Mouse (Mus musculus) retina, postnatal 1 day (tissue): ENCODE data around the gene Pacsin1.

Experiments
- DNase-seq: peaks from one replicate; pipeline ENCODE4 v3.0.0-alpha.2; 2012

The Pacsin1 gene

DNA sequence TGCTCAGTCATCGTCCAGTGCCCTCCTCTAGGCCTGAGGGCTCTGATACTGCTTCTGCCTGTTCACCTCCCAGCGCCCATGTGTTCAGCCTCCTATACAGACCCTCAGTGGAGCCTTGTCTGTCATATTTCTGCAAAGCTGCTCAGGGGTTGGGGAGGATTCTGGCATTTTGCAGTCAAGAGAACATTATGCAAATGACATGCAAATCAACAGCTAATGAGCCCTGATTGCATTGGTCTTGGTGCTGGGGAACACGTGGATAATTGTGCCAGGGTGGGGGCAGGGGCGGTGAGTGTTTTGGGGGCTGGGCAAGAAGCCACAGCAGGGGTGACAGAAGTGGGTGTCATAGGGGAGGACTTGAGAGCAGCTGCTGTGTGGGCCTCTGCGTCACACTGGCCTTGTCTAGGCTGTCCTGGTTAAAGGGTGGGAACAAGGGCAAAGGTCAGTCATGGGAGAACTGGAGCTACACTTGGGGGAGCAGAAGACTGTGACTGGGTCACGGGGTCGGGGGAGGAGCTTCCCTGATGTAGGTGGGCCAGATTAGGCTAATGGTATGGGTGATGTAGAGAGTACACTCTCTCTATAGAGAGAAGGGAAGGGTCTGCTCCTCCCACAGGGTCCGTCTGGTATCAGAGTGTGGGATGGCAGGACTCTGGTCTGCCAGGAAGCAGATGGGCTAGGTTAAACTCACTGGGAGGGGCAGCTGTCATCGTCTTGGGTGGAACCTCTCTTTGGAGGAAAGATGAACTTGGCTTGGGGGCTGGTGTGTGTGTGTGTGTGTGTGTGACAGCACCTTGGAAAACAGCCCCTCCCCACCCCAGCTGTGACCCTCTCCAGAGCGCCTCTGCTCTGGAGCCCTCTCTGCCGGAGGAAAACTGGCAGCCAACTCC lies 23.9 kb downstream of the Pacsin1 start:
- DNase-seq, result peak; percentile 84

DNA sequence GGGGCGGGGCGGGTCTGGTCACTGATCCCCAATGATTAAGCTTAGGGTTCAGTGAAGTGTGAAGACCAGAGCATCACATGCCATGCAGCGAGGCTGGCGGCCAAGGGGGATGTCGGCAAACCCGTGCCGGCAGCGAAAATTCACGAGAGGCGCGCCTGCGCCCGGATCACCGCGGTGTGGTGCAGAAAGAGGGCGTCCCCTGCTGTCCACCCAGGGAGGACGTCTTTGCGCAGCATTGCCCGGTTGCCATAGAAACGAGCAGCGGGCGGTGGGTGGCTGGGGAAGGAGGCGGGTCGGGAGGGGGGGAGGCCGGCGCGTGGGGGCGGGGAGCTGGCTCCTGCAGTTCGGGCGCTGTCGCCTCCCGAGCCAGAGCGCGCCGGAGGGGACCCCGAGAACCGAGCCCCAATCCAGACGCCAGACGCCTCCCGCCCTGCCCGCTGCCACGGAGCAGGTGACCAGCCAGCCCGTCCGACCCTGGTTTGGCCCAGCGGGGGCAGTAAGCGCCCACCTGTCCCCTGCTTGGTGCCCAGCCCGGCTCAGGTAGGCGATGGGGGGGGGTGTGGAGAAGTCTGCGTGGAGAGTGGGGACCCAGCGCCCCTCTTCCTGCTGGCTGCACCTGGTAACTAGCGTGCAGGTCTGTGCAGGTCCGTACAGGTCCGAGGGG lies 29.7 kb downstream of the Pacsin1 start:
- peak; percentile 93 for DNase-seq

DNA sequence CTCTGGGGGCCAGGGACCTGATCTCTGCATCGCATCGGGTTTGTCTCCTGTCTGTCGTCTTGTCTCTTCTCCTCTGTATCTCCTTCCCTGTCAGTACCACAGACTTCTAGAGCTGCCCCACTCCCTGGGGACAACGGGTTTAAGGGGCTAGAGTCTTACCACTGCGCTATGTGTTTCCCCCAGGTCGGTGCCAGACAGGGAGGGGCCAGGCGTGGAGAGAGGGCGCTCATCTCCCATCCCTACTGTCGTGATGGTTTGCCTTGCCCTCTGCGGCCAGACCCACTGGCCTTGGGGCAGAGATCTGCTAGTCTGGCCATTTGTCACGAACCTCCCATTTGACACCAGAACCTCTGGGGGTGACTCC lies 30.2 kb downstream of the Pacsin1 start:
- peak; percentile 53 for DNase-seq

DNA sequence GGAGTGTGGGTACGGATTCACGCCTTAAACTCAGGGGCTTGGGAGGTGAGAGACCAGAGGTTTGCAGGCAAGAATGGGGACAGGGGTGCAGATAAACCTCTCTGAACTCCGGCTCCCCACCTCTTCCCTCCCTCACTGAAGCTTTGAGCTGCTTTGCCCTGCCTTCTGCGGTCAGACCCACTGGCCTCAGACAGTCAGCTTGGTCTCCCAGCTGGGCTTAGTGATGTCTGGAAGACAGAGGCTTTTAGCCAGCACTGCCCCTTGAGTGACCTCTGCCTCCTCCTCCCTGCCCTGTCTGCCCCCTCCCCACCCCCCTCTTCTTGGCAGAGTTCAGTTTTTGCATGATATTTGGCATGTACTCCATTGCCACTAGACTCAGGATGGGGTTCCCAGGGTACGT lies 31.1 kb downstream of the Pacsin1 start:
- DNase-seq, result peak; percentile 60

DNA sequence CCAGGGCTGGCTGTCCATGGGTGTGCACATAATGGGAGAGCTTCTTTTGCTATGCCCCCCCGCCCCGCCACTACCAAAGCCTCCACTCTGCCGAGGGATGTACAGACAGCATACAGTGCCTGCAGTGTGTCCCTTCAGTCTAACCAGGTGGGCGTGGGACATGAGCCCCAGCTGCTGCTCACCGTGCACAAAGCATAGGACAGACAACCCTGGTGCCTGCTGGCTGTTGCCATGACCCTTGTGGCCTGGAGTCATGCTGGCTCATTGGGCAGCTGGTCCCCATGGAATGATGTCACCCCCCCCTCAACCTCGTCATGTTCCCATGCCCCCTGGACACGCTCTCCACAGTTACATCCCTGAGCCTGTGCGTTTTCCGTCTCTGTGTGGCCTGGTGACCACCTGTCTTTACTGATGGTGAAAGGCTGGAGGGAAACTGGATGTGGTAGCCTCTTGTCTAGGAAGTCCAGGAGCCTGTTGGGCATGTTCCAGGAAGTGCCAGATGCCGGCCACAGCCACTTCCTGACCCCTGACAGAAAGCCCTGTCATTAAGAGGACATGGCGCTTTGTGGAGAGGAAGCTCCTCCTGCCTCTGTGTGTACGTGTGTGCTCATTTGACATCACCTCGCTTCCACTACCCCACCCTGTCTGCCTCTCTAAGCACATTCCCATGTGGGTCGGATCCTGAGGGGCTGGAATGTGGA lies 35.8 kb downstream of the Pacsin1 start:
- peak; percentile 69 for DNase-seq

DNA sequence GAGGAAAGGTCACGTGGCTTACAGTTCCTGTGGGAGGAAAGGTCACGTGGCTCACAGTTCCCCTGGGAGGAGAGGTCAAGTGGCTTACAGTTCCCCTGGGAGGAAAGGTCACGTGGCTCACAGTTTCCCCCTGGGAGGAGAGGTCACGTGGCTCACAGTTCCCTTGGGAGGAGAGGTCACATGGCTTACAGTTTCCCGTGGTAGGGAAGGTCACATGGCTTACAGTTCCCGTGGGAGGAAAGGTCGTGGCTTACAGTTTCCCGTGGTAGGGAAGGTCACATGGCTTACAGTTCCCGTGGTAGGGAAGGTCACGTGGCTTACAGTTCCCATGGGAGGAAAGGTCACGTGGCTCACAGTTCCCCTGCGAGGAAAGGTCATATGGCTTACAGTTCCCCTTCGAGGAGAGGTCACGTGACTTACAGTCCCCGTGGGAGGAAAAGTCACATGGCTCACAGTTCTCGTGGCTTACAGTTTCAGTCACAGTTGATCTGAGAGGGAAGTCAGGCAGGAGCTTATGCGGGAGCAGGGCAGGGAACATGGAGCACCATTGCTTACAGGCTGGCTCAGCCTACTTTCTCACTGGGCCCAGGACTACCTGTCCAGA lies 44.4 kb downstream of the Pacsin1 start:
- no peak for DNase-seq

DNA sequence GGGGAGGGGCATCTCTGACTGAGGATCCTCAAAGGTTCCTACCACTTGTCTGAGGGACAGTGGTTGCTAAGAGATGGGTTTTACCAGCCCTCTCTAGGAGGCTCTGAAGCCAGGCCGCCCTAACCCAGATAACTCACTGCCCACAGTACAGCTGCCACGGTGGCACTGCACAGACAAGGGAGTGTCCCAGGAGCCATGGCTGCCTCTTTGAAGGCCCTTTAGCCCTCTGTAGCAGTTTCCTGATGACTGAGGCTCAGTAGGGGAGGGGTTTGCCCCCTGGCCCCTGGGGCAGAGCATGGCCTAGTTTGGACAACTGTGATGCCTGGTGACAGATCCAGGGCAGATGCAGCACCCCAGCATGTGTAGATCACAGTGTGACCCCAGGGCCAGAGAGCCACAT lies 45.5 kb downstream of the Pacsin1 start:
- peak; percentile 93 for DNase-seq

DNA sequence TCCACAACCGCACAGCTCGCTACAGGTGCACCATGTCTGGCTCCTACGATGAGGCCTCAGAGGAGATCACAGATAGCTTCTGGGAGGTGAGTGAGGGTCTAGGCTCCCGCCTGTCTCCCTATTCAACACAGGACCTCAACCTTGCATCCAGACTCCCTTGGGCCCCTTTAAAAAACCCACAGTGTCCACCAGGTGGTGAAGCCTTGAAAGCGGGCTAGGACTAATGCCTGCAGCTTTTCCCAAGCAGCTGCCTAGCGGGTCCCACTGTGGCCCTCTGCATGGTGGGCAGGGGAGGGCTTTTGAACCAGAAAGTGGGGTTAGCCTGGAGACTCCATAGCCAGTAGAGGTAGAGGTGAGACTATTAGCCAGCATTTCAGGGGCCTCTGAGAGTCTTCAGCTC lies 46.5 kb downstream of the Pacsin1 start:
- DNase-seq, result peak; percentile 65

DNA sequence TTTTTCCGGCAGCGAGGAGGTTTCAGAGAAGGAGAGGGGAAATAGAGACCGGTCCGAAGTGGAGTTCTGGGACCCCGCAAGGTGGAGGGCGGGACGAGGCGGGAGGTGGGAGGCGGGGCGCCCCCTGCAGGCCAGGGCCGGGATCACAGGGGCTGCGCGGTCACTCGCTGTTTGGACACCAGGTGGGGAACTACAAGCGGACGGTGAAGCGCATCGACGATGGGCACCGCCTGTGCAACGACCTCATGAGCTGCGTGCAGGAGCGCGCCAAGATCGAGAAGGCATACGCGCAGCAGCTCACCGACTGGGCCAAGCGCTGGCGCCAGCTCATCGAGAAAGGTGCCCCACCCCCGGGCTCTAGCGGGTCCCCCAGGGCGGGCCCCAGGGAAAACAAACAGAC lies 47.2 kb downstream of the Pacsin1 start:
- DNase-seq, result peak; percentile 85

DNA sequence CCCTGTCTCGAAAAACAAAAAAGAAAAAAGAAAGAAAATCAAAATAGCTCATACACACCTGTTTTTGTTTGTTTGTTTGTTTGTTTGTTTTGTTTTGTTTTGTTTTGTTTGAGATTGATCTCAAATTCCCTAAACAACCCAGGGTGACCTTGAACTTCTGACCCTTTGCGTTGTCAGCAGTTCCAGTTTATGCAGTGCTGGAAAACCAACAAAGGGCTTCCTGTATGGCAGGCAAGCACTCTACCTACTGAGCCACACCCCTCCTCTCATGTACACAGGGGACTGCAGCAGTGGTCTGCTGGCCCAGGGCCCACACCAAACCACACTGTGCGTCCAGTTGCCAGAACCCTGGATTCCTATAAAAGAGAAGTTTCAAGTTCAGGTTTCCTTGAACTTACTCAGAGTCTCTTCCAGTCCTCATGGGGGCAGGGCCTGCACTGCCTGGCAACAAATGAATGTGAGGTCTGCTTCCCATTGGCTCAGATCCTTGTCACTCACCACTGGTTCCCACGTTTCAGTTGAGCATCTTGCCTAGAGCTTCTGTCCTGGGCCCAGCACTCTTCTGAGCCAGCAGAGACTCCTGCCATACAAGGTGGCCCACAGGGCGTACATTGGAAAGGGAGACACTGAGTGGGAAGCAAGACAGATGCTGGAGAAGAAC lies 48.8 kb downstream of the Pacsin1 start:
- peak; percentile 80 for DNase-seq

DNA sequence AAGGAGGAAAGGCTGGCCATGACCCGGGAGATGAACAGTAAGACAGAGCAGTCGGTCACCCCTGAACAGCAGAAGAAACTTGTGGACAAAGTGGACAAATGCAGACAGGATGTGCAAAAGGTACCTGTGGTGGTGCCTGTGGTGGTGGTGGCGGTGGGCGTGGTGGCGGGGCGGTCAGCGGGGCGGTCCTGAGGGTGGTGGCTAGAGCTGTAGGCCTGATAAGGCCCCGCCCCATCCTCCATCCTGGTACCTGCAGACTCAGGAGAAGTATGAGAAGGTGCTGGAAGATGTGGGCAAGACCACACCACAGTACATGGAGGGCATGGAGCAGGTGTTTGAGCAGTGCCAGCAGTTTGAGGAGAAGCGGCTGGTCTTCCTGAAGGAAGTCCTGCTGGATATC lies 50.4 kb downstream of the Pacsin1 start:
- DNase-seq, result no peak

DNA sequence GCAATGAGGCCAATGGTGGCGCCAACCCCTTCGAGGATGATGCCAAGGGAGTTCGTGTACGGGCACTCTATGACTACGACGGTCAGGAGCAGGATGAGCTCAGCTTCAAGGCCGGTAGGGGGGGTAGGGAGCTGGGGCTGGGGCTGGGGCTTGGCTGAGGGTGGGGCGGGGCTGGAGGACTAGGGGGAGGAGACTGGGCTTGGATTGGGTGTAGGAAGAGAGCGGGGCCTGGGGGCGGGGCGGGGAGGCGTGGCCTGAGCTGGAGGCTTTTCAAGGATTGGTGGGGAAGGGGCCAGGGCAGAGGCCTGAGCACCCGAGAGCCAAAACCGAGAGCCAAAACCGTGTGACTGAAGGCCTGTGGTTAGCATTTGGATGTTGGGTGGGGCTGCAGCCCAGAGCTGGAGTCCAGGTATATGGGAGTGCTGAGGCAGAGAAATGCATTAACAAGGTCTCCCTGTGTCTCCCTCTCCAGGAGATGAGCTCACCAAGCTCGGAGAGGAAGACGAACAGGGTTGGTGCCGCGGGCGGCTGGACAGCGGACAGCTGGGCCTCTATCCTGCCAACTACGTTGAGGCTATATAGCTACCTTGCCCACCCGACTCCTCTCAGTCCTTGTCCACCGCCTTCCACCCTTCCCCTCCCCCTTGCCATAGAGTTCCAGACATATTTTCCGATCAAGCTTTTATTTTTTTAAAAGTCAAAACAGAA lies 52.8 kb downstream of the Pacsin1 start:
- peak; percentile 95 for DNase-seq

DNA sequence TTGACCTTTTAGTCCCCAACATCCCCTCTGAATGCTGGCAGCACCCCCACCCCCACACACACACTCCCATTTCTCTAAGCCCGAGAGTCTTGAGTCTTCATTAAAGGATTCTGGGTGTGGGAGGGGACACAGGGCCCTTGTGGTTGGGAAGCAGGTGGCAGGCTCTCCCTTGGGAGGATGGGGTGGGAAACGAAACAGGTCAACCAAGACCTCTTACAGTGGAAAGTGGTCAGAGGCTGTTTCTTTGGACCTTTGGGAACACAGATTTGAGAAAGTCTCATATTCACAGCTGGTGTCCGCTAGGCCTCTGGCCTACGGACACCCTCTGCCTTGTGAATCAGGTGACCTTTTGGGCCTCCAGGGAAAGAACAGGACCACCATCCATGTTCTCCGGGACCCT lies 54.3 kb downstream of the Pacsin1 start:
- no peak for DNase-seq

DNA sequence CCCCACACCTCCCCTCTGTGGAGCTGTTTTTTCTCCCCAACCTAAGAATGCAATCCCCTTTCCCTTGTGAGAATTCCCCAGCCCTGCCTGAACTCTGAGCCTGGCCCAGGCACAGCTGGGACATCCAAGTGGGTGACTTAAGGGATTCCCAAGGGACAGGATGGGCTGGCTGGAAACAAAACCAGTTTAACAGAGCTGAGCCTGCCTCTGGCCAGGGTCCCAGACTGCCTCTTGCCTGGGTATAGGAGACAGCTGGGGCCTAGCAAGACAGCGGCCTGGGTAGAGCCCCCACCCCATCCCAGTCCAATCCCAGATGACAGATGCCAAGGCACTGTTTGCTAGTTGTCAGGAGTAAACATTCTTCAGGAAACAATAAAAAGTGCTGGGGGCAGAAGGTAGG lies 57.5 kb downstream of the Pacsin1 start:
- no peak for DNase-seq

DNA sequence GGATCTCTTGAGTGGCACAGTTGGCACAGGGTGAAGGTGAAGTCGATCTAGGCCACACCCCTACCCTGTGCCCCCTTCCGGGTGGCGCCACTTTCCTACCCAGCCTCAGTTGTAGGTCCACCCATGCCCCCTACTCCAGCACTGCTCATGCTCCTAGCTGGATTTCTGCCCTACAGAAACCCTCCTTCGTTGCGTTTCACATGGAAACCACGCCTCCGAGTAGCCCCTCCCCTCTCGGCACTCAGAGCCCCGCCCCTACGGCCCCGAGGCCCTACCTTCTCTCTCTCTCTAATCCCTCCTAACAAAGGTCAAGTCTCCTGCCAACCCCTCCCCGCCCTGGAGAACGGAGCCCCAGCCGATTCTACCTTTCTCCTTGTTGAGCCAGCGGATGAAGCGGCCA lies 61.5 kb downstream of the Pacsin1 start:
- peak; percentile 75 for DNase-seq

DNA sequence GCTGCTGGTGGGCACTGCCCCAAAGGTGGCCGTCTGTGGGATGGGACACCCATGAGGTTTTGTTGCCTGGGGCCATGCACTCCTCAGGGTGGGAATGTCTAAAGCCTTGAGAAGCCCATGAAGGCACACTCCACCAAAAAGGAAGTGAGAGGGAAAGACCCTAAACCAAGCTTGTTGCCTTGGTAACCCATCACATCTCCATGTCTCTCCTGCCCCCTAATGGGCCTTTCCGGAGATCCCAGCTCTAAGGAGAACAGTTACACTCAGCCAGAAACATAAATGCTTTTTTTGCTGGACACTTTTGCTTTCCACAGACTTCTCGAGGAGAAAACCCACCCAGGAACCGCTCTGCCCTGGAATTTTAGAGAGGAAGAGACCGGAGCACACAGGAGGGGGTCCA lies 62.9 kb downstream of the Pacsin1 start:
- peak; percentile 68 for DNase-seq

DNA sequence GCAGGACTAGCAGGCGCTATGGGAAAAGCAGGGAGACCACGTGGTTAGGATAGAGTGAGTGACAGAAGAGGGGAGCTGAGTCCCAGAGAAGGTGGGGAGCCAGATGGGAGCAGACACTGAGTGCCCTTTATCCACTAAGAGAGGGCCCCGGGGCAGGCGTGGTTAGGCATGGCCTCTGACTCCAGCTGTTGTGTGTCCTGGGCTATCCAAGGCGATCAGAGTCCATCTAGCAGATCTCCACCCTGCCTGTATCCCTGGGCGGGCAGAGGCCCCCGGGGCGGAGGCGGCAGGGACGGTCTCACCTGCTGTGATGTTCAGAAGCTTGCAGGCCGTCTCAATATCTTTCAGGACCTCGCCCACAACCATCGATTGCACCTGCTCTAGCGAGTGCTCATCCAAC lies 64.4 kb downstream of the Pacsin1 start:
- no peak for DNase-seq

DNA sequence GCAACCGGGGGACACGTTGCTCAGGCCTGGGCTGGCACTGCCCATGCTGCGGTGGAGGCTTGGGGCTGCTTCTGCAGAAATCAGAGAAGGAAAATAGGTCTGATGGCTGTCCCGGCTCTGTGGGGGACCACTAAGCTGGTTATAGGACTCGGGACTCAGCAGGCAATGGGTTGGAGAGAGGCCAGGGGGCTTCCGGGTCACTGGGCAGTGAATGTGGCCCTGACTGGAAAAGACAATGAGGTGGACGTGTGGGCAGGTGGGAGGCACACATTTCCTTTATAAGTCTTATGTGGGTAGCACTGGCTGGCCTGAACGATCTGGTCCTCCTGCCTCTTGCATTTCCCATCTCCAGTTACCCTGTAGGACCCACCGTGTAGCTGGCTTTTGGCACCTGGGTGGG lies 65.0 kb downstream of the Pacsin1 start:
- peak; percentile 67 for DNase-seq

DNA sequence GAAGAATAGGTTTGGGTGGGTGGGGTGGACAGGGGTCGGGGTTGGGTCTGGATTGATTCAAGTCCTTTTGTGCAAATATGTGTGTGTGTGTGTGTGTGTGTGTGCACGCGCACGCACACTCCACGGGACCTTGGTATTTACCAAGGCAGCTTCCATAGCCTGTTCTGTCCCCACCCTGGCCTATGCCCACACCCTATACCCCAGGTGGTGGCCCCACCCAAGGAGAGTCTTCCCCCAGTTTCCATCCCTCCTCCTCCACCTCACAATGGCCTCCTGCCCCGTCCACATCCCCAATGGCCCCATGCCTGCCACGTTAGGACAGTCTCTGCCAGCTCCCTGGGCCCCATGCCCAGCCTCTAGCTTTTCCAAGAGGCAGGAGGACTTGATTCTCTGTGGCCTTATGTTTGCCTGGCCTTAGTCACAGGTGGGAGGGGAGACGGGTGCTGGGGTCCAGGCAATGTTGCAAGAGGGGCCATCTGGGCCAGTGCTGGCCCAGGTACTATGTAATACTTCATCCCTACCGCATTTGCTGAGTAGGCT lies 65.9 kb downstream of the Pacsin1 start:
- DNase-seq, result no peak

DNA sequence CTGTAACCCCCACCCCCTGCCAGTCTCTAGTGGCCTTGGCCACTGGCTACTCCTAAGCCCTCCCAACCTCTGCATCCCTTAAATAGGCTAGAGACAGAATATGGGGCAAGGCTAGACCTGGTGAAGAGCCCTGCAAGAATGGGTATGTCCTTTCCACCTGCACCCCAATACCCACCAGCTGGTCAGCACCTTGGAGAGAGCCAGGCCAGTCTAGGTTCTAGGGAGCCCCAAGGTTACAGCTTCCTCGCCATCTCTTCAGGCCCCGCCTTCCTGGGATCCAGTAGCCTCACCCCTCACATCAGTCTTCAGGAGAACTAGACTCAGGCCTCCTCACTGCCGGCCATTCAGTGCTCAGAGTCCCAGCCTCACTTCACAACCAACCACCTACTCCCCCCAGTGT lies 69.0 kb downstream of the Pacsin1 start:
- DNase-seq, result no peak

DNA sequence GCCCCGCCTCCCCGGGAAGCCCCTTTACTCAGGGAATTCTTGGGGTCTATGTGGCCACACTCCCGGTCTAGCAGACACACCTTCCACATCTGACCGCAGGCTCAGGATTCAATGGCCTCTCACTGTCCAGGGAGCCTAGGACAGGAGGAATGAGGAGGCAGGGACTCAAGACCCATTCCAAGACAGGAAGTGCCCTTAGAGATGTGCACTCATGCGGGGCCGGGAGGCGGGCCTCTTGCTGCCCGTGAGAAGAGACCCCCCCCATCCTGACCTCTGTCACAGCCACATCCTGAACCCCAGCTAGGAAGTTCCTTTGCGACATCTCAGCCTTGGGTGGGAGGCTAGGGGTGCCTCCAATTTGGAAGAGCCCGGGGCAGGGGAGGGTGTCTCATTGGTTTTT lies 69.7 kb downstream of the Pacsin1 start:
- DNase-seq, result no peak

DNA sequence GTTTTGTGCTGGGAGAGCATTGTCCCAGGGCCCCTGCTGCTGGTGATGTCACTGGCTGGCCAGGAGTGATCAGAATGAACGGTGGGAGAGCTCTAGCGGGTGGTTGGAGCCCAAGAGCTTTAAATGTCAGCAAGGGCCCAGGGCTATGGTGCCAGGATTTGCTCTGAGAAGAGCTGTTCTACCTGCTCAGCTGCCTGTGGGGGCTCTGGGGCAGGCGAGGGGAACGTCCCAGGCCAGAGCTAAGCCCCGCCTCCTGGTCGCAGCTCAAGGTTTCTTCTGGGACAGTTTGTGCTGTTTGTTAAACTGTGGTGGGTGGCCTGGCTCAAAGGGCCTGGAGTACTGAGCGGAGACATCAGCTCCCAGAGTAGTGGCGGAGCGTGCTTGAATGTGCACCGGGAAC lies 70.1 kb downstream of the Pacsin1 start:
- DNase-seq, result peak; percentile 57
